Mouse (Mus musculus) heart, postnatal 0 days (tissue): ENCODE measurements at regions not wholly inside any gene's neighbourhood (a gene's known extent, or its start where the extent isn't known, plus 50 kb on each side); places are given as distances from the start of the nearest gene placed in this dataset.

Source experiments
- ATAC-seq: fragments of 200-750 bp; cut with Nextera tagmentation; 2 replicates; pipeline ENCODE4 v1.8.0; 2017; ENCODE audit warnings: low read depth, moderate number of reproducible peaks, moderate library complexity; ENCODE audit not compliant: insufficient read depth
- DNase-seq: peaks from one replicate; pipeline ENCODE4 v3.0.0-alpha.2; 2016; ENCODE audit warnings: low spot score
- H3K27ac ChIP-seq: fragments of 300-500 bp; sonication (generic); 2 replicates; pipeline ENCODE4 v1.5.1; 2014; ENCODE audit warnings: low read depth, mild to moderate bottlenecking
- H3K27me3 ChIP-seq: fragments of 300-500 bp; sonication (generic); 2 replicates; pipeline ENCODE4 v1.6.1; 2014; ENCODE audit warnings: low read length, mixed read lengths; ENCODE audit not compliant: control insufficient read depth, insufficient read depth
- H3K36me3 ChIP-seq: fragments of 300-500 bp; sonication (generic); replicated peaks from 2 replicates; pipeline ENCODE4 v1.6.1; 2014; ENCODE audit warnings: low read length, mixed read lengths; ENCODE audit not compliant: control insufficient read depth, insufficient read depth
- H3K4me1 ChIP-seq: fragments of 300-500 bp; sonication (generic); 2 replicates; pipeline ENCODE4 v1.6.1; 2014; ENCODE audit warnings: antibody characterized with exemption; ENCODE audit not compliant: control insufficient read depth, insufficient read depth
- H3K4me2 ChIP-seq: fragments of 300-500 bp; sonication (generic); 2 replicates; pipeline ENCODE4 v1.6.1; 2014; ENCODE audit warnings: low read depth, mild to moderate bottlenecking, low read length, moderate library complexity
- H3K4me3 ChIP-seq: fragments of 300-500 bp; sonication (generic); 2 replicates; pipeline ENCODE4 v1.5.1; 2014; ENCODE audit warnings: low read depth, low read length
- H3K9ac ChIP-seq: fragments of 300-500 bp; sonication (generic); replicated peaks from 2 replicates; pipeline ENCODE4 v1.6.1; 2014; ENCODE audit warnings: low read depth, low read length, mixed read lengths
- H3K9me3 ChIP-seq: fragments of 300-500 bp; sonication (generic); replicated peaks from 2 replicates; pipeline ENCODE4 v1.6.1; 2016; ENCODE audit warnings: low read length; ENCODE audit not compliant: control insufficient read depth
- CTCF ChIP-seq: IDR thresholded peaks from 2 replicates; pipeline ENCODE4 v1.5.1; 2016; ENCODE audit warnings: antibody characterized with exemption, control low read depth, low read depth
- EP300 ChIP-seq: IDR thresholded peaks from 2 replicates; pipeline ENCODE4 v1.6.1; 2016; ENCODE audit warnings: antibody characterized with exemption, low read depth
- WGBS: fragments of 180-500 bp; shearing (Covaris S2); extraction: QIAGEN DNeasy Blood & Tissue Kit; methylation state at CpG from one replicate; pipeline ENCODE4 v1.1.7; 2014; 5-methylcytosine and 5-hydroxymethylcytosine counted together

GRCm38 (mm10) chr9:67137681-67138080, 88.5 kb upstream of the Tpm1 start:
- TF ChIP-seq CTCF (no peak), EP300 (no peak)
- no peak for DNase-seq
- Histone ChIP-seq H3K9me3 (no peaks in the 10 kb centered on the region), H3K4me1 (peaks cover 10% of the 10 kb centered on the region), H3K4me3 (no peak overlapping the region), H3K36me3 (no peaks in the 10 kb centered on the region), H3K27me3 (no peaks in the 10 kb centered on the region), H3K27ac (no peak overlapping the region), H3K9ac (no peak overlapping the region), H3K4me2 (no peak overlapping the region)
- WGBS: 67% methylated on average over 5 of the region's 5 CpGs
- no peak for ATAC-seq

GRCm38 (mm10) chr9:67137141-67137540, 87.9 kb upstream of the Tpm1 start:
- no peak overlapping the region for H3K9ac ChIP-seq
- no peak overlapping the region for H3K4me3 ChIP-seq
- no peaks in the 10 kb centered on the region for H3K27me3 ChIP-seq
- 51% methylated on average over 4 of the region's 4 CpGs for WGBS
- ATAC-seq (no peak), DNase-seq (no peak)
- peaks cover 10% of the 10 kb centered on the region for H3K4me1 ChIP-seq
- no peaks in the 10 kb centered on the region for H3K36me3 ChIP-seq
- TF ChIP-seq CTCF (no peak), EP300 (no peak)
- H3K9me3 ChIP-seq: no peaks in the 10 kb centered on the region
- no peak overlapping the region for H3K27ac ChIP-seq
- H3K4me2 ChIP-seq: no peak overlapping the region

GRCm38 (mm10) chr9:67136166-67136565, 87.0 kb upstream of the Tpm1 start:
- Histone ChIP-seq H3K9me3 (no peaks in the 10 kb centered on the region), H3K4me2 (no peak overlapping the region), H3K27ac (no peak overlapping the region), H3K9ac (no peak overlapping the region), H3K27me3 (no peaks in the 10 kb centered on the region), H3K4me3 (no peak overlapping the region), H3K36me3 (no peaks in the 10 kb centered on the region), H3K4me1 (peaks cover 10% of the 10 kb centered on the region)
- 88% methylated on average over 6 of the region's 6 CpGs for WGBS
- TF ChIP-seq CTCF: no peak
- TF ChIP-seq EP300: no peak
- no peak for ATAC-seq
- DNase-seq: no peak

GRCm38 (mm10) chr9:67134378-67134777, 85.2 kb upstream of the Tpm1 start:
- Histone ChIP-seq H3K9ac (no peak overlapping the region), H3K9me3 (no peaks in the 10 kb centered on the region), H3K27ac (no peak overlapping the region), H3K27me3 (no peaks in the 10 kb centered on the region), H3K36me3 (no peaks in the 10 kb centered on the region), H3K4me1 (no peaks in the 10 kb centered on the region), H3K4me2 (no peak overlapping the region), H3K4me3 (no peak overlapping the region)
- TF ChIP-seq EP300 (no peak), CTCF (peak; percentile 26)
- WGBS: 76% methylated on average over 6 of the region's 6 CpGs
- no peak for DNase-seq
- no peak for ATAC-seq

- Histone ChIP-seq H3K9me3 (no peaks in the 10 kb centered on the region), H3K4me1 (no peaks in the 10 kb centered on the region), H3K27ac (no peak overlapping the region), H3K27me3 (no peaks in the 10 kb centered on the region), H3K36me3 (no peaks in the 10 kb centered on the region), H3K9ac (no peak overlapping the region), H3K4me2 (no peak overlapping the region), H3K4me3 (no peak overlapping the region)
- DNase-seq (no peak), ATAC-seq (no peak)
- 34% methylated on average over 5 of the region's 5 CpGs for WGBS
- TF ChIP-seq CTCF: no peak
- no peak for TF ChIP-seq EP300
These were observed 83.2 kb upstream of the Tpm1 start for GRCm38 (mm10) chr9:67132370-67132769.

- H3K36me3 ChIP-seq: no peaks in the 10 kb centered on the region
- no peak for TF ChIP-seq CTCF
- H3K27ac ChIP-seq: no peak overlapping the region
- DNase-seq (no peak), ATAC-seq (no peak)
- H3K9ac ChIP-seq: no peak overlapping the region
- no peaks in the 10 kb centered on the region for H3K27me3 ChIP-seq
- no peak overlapping the region for H3K4me2 ChIP-seq
- no peaks in the 10 kb centered on the region for H3K4me1 ChIP-seq
- H3K4me3 ChIP-seq: no peak overlapping the region
- 64% methylated on average over 8 of the region's 8 CpGs for WGBS
- H3K9me3 ChIP-seq: no peaks in the 10 kb centered on the region
These were observed 81.7 kb upstream of the Tpm1 start for GRCm38 (mm10) chr9:67130730-67131440.
